Mouse (Mus musculus) limb, embryonic 13.5 days (tissue): Measurements from ENCODE around the gene Sh3tc1. TPM values are rescaled to one million over a fixed set of nuclear protein-coding genes. Genes with fewer than 3 reads are reported as not detected.

Experiments
- ATAC-seq: fragments of 200-750 bp; cut with Nextera tagmentation; 2 replicates; pipeline ENCODE4 v1.8.0; 2017; ENCODE audit warnings: low read depth, moderate number of reproducible peaks, moderate TSS enrichment; ENCODE audit not compliant: low FRiP score
- H3K27ac ChIP-seq: fragments of 300-500 bp; sonication (generic); 2 replicates; pipeline ENCODE4 v1.5.1; 2015; ENCODE audit warnings: inconsistent platforms, mild to moderate bottlenecking, moderate library complexity
- H3K27me3 ChIP-seq: fragments of 300-500 bp; sonication (generic); 2 replicates; pipeline ENCODE4 v1.6.1; 2015; ENCODE audit warnings: mild to moderate bottlenecking, inconsistent platforms
- H3K36me3 ChIP-seq: fragments of 300-500 bp; sonication (generic); 2 replicates; pipeline ENCODE4 v1.6.1; 2015; ENCODE audit warnings: inconsistent platforms, mild to moderate bottlenecking, moderate library complexity
- H3K4me1 ChIP-seq: fragments of 300-500 bp; sonication (generic); 2 replicates; pipeline ENCODE4 v1.6.1; 2015; ENCODE audit warnings: inconsistent platforms
- H3K4me2 ChIP-seq: fragments of 300-500 bp; sonication (generic); replicated peaks from 2 replicates; pipeline ENCODE4 v1.6.1; 2015; ENCODE audit warnings: inconsistent platforms, mild to moderate bottlenecking, moderate library complexity
- H3K4me3 ChIP-seq: fragments of 300-500 bp; sonication (generic); 2 replicates; pipeline ENCODE4 v1.5.1; 2015; ENCODE audit warnings: moderate library complexity, mild to moderate bottlenecking, inconsistent platforms
- H3K9ac ChIP-seq: fragments of 300-500 bp; sonication (generic); 2 replicates; pipeline ENCODE4 v1.6.1; 2015; ENCODE audit warnings: mild to moderate bottlenecking, inconsistent platforms
- H3K9me3 ChIP-seq: fragments of 300-500 bp; sonication (generic); 2 replicates; pipeline ENCODE4 v1.6.1; 2016; ENCODE audit warnings: inconsistent platforms
- WGBS: fragments of 180-500 bp; shearing (Covaris S2); methylation state at CpG from one replicate; pipeline ENCODE4 v1.1.7; 2015; 5-methylcytosine and 5-hydroxymethylcytosine counted together
- polyA plus RNA-seq: library from polyadenylated mRNA; unstranded; fragments of >200 nt; fragmentation: Nextera tagmentation; extraction: Ambion mirVana; gene quantifications from 2 replicates; pipeline ENCODE4 v1.2.1, GENCODE M21; 2015

Gene Sh3tc1
- polyA plus RNA-seq, 1 experiment from 2014 or later, result 5.3 TPM

DNA sequence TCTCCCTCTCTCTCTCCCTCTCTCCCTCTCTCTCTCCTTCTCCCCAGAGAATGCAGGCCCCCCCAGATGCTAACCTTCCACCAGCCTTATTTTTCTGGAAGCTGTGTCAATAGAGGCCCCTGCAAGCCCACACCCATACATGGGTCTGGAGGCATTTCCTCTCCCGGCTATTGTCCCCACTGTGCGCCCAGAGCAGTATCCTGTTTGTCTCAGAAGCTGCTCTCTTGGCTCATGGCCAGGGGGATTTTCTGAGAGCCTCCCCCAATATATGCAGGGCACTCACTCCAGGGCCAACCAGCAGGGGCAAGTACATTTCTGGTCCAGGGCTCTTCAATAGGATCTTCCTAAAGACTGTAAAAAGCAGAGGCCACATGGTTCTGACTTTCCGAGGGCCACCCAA, 9.9 kb downstream of the Sh3tc1 start:
- ATAC-seq, result no peak
- H3K4me1 ChIP-seq, result peaks cover 7% of the 10 kb centered on the region
- no peaks in the 10 kb centered on the region for H3K27me3 ChIP-seq
- H3K9me3 ChIP-seq, result no peaks in the 10 kb centered on the region
- no peak overlapping the region for H3K9ac ChIP-seq
- no peak overlapping the region for H3K4me3 ChIP-seq
- no peak overlapping the region for H3K4me2 ChIP-seq
- peak overlapping the region; percentile 55; the same call in 1 of the 2 replicates for H3K27ac ChIP-seq
- WGBS, result 72% methylated on average over 3 of the region's 3 CpGs
- no peaks in the 10 kb centered on the region for H3K36me3 ChIP-seq

- ATAC-seq, result no peak
- Histone ChIP-seq H3K4me2 (peak overlapping the region; percentile 11; the same call in 1 of the 2 replicates), H3K9ac (peak overlapping the region; percentile 35; the same call in 1 of the 2 replicates), H3K4me3 (0 out of 2 replicates have a peak overlapping the region, but pooled peaks have one; percentile 18), H3K4me1 (peaks cover 7% of the 10 kb centered on the region), H3K9me3 (no peaks in the 10 kb centered on the region), H3K27ac (peak overlapping the region; percentile 55; the same call in 1 of the 2 replicates), H3K27me3 (no peaks in the 10 kb centered on the region), H3K36me3 (no peaks in the 10 kb centered on the region)
- 37% methylated on average over 11 of the region's 11 CpGs for WGBS
These were observed 10.8 kb downstream of the Sh3tc1 start for GRCm38 (mm10) chr5:35728957-35729460.

DNA sequence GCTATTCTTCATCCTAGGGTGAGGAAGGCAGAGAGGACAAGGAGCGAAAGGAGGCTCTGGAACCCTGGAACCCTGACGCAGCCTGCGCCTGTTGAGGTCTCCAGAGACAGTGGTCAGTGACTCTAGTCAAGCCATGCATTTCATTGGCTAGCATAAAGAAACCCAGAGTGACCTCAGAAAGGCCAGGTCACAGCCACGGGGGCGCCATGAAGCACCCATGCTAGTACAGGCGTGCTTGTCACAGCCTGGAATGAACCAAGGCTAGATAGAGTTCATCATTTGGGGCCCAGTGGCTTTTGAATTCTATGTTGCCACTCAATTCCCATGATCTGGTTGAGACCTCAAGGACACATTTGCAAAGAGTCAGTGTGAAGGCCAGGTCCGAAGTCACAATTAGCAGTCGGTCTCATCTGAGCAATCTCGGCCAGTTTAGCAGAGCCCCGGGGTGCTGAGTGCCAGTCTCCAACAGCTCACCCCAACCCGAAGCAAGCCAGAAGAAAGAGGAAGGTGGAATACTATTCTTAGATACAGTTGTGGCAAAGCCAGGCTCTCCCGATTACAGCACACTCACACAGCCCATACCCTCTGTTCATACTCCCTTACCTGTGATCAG, 11.3 kb downstream of the Sh3tc1 start:
- no peaks in the 10 kb centered on the region for H3K9me3 ChIP-seq
- H3K9ac ChIP-seq, result peak overlapping the region; percentile 35
- H3K4me3 ChIP-seq, result 0 out of 2 replicates have a peak overlapping the region, but pooled peaks have one; percentile 18
- peaks cover 7% of the 10 kb centered on the region for H3K4me1 ChIP-seq
- WGBS, result 83% methylated on average over 12 of the region's 12 CpGs
- H3K27ac ChIP-seq, result no peak overlapping the region
- ATAC-seq, result no peak
- H3K36me3 ChIP-seq, result no peaks in the 10 kb centered on the region
- H3K27me3 ChIP-seq, result no peaks in the 10 kb centered on the region
- peak overlapping the region; percentile 11 for H3K4me2 ChIP-seq

DNA sequence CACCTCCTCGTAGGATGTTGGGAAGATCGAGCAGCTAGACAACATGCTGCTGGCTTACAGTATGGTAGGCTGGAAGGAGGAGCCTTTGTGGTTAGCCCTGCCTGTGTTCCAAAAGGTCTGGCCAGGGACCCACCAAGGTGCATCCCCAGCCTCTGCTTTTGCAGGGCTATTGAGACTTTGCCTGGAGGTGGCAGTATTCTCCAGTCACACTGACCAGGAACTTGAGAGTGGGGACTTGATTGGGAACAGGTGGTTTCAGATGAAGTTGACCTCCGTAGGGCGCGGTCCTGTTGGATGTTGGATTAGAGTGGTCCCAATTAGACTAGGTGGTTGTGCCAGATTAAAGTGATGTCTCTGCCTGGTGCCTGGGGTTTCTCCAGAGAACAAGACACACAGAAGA, 12.3 kb downstream of the Sh3tc1 start:
- 73% methylated on average over 5 of the region's 5 CpGs for WGBS
- no peak for ATAC-seq

DNA sequence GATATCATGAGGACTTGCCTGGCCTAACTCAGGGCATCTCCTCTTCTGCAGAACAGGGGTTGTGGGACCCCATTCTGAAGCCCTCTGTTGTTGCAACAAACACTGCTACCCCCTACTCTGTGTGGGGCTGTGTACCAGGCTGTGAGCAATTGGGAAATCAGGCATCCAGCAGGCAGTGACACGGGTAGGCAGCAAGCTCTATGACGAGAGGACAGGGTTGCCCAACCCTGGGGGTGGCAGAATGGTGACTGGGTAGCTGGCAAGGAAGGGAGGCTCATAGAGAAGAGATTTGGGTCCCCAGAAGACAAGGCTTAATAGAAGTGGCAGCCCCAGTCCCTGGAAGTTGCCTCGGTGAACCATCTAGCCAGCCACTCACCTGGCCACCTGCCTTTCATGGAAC, 13.9 kb downstream of the Sh3tc1 start:
- no peaks in the 10 kb centered on the region for H3K9me3 ChIP-seq
- H3K4me1 ChIP-seq, result peaks cover 7% of the 10 kb centered on the region
- H3K27me3 ChIP-seq, result no peaks in the 10 kb centered on the region
- H3K27ac ChIP-seq, result no peak overlapping the region
- WGBS, result 78% methylated on average over 3 of the region's 3 CpGs
- H3K9ac ChIP-seq, result no peak overlapping the region
- no peak for ATAC-seq
- no peak overlapping the region for H3K4me2 ChIP-seq
- no peak overlapping the region for H3K4me3 ChIP-seq
- no peaks in the 10 kb centered on the region for H3K36me3 ChIP-seq

More for the DNA sequence above, 12.3 kb downstream of the Sh3tc1 start:
- no peak overlapping the region; the same call in 1 of the 2 replicates for H3K4me2 ChIP-seq
- H3K4me3 ChIP-seq, result no peak overlapping the region
- H3K27me3 ChIP-seq, result no peaks in the 10 kb centered on the region
- no peak overlapping the region for H3K27ac ChIP-seq
- no peaks in the 10 kb centered on the region for H3K9me3 ChIP-seq
- H3K9ac ChIP-seq, result no peak overlapping the region
- no peaks in the 10 kb centered on the region for H3K36me3 ChIP-seq
- H3K4me1 ChIP-seq, result peaks cover 7% of the 10 kb centered on the region

GRCm38 (mm10) chr5:35723900-35724299, 15.9 kb downstream of the Sh3tc1 start:
- 78% methylated on average over 5 of the region's 5 CpGs for WGBS
- no peak overlapping the region for H3K9ac ChIP-seq
- H3K36me3 ChIP-seq, result no peaks in the 10 kb centered on the region
- no peaks in the 10 kb centered on the region for H3K9me3 ChIP-seq
- no peak overlapping the region for H3K4me3 ChIP-seq
- ATAC-seq, result no peak
- no peaks in the 10 kb centered on the region for H3K27me3 ChIP-seq
- H3K4me2 ChIP-seq, result no peak overlapping the region
- peaks cover 3% of the 10 kb centered on the region for H3K4me1 ChIP-seq
- H3K27ac ChIP-seq, result no peak overlapping the region

GRCm38 (mm10) chr5:35722654-35723053, 17.1 kb downstream of the Sh3tc1 start:
- Histone ChIP-seq H3K27ac (no peak overlapping the region), H3K4me2 (no peak overlapping the region), H3K36me3 (no peaks in the 10 kb centered on the region), H3K4me3 (no peak overlapping the region), H3K4me1 (no peaks in the 10 kb centered on the region), H3K9ac (no peak overlapping the region), H3K27me3 (no peaks in the 10 kb centered on the region), H3K9me3 (no peaks in the 10 kb centered on the region)
- no peak for ATAC-seq
- 50% methylated on average over 2 of the region's 2 CpGs for WGBS

DNA sequence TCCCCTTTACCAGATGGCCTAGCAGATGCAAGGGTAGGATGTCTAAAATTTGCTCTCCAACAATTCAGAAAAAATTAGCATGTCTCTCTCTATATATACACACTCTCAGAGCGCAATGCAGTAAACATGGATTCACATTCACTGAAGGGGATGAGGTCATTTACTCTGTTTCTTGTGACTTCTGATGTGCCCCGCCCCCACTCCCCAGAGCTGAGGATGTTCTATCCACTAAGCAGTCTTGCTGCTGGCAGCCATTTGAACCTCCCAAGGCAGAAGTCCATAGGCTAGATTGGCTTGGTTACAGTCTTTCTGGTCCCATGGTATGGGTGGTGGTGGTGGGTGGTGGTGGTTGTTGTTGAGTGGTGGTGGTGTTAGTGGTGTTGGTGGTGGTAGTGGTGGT, 17.9 kb downstream of the Sh3tc1 start:
- no peak overlapping the region for H3K9ac ChIP-seq
- H3K4me2 ChIP-seq, result no peak overlapping the region
- no peak overlapping the region for H3K27ac ChIP-seq
- no peak for ATAC-seq
- no peaks in the 10 kb centered on the region for H3K9me3 ChIP-seq
- H3K4me3 ChIP-seq, result no peak overlapping the region
- no peaks in the 10 kb centered on the region for H3K36me3 ChIP-seq
- H3K4me1 ChIP-seq, result no peaks in the 10 kb centered on the region
- no peaks in the 10 kb centered on the region for H3K27me3 ChIP-seq
- 90% methylated on average over 2 of the region's 2 CpGs for WGBS

DNA sequence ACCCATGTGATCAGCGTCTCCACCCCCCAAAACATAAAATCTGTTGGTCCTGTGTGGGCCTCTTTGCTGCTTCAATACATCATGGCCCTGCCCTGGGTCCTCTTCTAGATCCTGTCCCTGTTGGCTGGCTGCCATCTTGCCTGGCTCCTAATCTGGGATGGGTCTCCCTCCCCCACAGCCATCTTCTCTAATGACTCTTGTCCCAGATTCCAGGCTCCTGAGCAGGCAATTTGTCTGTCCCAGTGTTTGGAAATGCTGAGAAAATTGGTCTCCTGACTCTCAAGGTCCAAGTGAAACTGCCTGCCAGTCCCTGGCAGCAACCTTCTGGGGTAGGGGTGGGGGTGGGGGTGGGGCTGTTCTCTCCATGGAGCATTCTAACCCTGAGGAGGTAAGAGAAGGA, 19.9 kb downstream of the Sh3tc1 start:
- H3K27ac ChIP-seq, result no peak overlapping the region
- H3K4me3 ChIP-seq, result no peak overlapping the region
- ATAC-seq, result no peak
- H3K27me3 ChIP-seq, result no peaks in the 10 kb centered on the region
- H3K4me1 ChIP-seq, result no peaks in the 10 kb centered on the region
- no peak overlapping the region for H3K4me2 ChIP-seq
- no peaks in the 10 kb centered on the region for H3K9me3 ChIP-seq
- 89% methylated on average over 1 of the region's 1 CpGs for WGBS
- H3K36me3 ChIP-seq, result no peaks in the 10 kb centered on the region
- H3K9ac ChIP-seq, result no peak overlapping the region

DNA sequence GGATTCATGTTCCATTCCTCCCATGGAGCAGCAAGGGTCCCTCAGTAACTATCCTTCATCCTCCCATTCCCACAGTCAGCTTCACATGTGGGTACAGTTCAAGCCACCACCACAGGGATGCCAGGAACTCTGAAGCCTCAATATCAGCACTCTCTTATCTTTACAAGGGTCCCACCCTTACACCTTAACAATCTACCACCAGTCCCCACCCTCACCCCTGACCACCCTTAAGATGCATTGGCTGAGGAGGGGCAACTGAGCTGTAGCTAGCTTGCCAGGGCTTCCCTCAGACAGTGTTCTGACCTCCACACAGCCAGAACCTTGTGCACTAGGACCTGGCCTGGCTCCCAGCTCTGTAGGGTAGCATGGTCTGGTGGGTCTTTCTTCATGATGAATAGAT, 20.4 kb downstream of the Sh3tc1 start:
- no peaks in the 10 kb centered on the region for H3K4me1 ChIP-seq
- H3K27ac ChIP-seq, result no peak overlapping the region
- H3K9me3 ChIP-seq, result no peaks in the 10 kb centered on the region
- no peak overlapping the region for H3K9ac ChIP-seq
- H3K4me2 ChIP-seq, result no peak overlapping the region
- no peak for ATAC-seq
- no peak overlapping the region for H3K4me3 ChIP-seq
- H3K27me3 ChIP-seq, result no peaks in the 10 kb centered on the region
- H3K36me3 ChIP-seq, result no peaks in the 10 kb centered on the region

DNA sequence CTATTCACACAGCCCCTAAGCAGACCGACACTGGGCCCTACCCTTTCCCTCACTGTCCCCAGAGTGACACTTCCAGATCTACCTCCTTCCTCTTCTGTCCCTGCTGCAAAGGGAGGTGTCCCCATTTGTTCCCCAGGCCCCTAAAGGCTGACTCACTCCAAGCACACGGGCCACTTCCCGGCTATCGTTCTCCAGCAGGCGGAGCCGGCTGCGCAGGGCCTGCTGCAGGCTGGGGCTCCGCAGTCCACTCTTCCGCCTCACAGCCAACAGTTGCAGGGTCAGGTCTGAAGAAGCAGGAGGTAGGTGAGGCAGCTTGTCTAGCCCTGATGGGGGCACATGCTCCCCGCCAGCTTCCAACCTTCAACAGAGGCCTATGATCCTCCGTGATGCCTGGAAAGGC, 21.0 kb downstream of the Sh3tc1 start:
- H3K27ac ChIP-seq, result no peak overlapping the region
- no peaks in the 10 kb centered on the region for H3K36me3 ChIP-seq
- no peaks in the 10 kb centered on the region for H3K9me3 ChIP-seq
- no peaks in the 10 kb centered on the region for H3K27me3 ChIP-seq
- no peak overlapping the region for H3K4me2 ChIP-seq
- no peak overlapping the region for H3K9ac ChIP-seq
- no peaks in the 10 kb centered on the region; the same call in 1 of the 2 replicates for H3K4me1 ChIP-seq
- WGBS, result 77% methylated on average over 11 of the region's 11 CpGs
- ATAC-seq, result no peak
- no peak overlapping the region for H3K4me3 ChIP-seq

DNA sequence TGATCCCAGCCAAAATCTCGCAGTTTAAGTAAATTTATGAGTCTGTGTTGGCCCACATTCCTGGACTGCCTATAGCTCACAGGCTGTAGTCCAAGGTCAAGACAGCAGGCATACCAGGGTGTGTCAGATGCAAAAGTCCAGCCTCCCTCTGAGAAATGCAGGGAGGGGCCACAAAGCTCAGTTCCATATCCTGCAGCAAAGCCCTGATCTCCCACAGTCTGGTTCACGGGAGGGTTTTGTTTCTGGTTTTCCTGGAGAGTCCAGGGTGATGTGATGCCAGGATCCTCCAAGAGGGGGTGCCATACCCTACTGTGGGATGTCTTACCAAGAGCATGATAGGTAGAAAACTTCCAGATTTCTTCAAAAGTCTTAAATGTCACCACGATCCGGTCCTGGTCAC, 21.8 kb downstream of the Sh3tc1 start:
- Histone ChIP-seq H3K9ac (no peak overlapping the region), H3K4me1 (peaks cover 3% of the 10 kb centered on the region), H3K9me3 (no peaks in the 10 kb centered on the region), H3K27me3 (no peaks in the 10 kb centered on the region), H3K4me3 (no peak overlapping the region), H3K4me2 (no peak overlapping the region), H3K27ac (no peak overlapping the region), H3K36me3 (no peaks in the 10 kb centered on the region)
- ATAC-seq, result no peak
- WGBS, result 38% methylated on average over 4 of the region's 4 CpGs

GRCm38 (mm10) chr5:35717455-35717854, 22.3 kb downstream of the Sh3tc1 start:
- no peaks in the 10 kb centered on the region for H3K9me3 ChIP-seq
- no peak for ATAC-seq
- H3K4me1 ChIP-seq, result peaks cover 3% of the 10 kb centered on the region
- no peak overlapping the region for H3K27ac ChIP-seq
- H3K4me2 ChIP-seq, result no peak overlapping the region
- H3K4me3 ChIP-seq, result no peak overlapping the region
- H3K27me3 ChIP-seq, result no peaks in the 10 kb centered on the region
- 83% methylated on average over 5 of the region's 5 CpGs for WGBS
- no peak overlapping the region for H3K9ac ChIP-seq
- H3K36me3 ChIP-seq, result no peaks in the 10 kb centered on the region
